Mouse (Mus musculus): ENCODE data around the gene Pdzd11. TPM values are rescaled to one million over a fixed set of nuclear protein-coding genes. Genes with fewer than 3 reads are reported as not detected.
A peak's percentile ranks its signal among the peaks of the same experiment; 100 is the strongest.

Pdzd11 gene
- polyA plus RNA-seq, 1 experiment from 2014 or later = 134 TPM

GRCm38 (mm10) chrX:100618488-100618887 is 7.9 kb downstream of the Pdzd11 start:
- H3K4me2 ChIP-seq (ENCODE audit: low read depth) = no peak overlapping the region
- no peaks in the 10 kb centered on the region for H3K27me3 ChIP-seq (ENCODE audit: control insufficient read depth, insufficient read depth, low read length)
- no peaks in the 10 kb centered on the region for H3K4me1 ChIP-seq (ENCODE audit: control insufficient read depth, insufficient read depth, low read length)
- H3K27ac ChIP-seq (ENCODE audit: low read depth, low read length) = no peak overlapping the region
- H3K9ac ChIP-seq (ENCODE audit: low read length) = no peak overlapping the region
- WGBS = 68% methylated on average over 3 of the region's 3 CpGs
- no peaks in the 10 kb centered on the region for H3K9me3 ChIP-seq (ENCODE audit: control insufficient read depth, low read length)
- H3K36me3 ChIP-seq (ENCODE audit: control insufficient read depth, insufficient read depth, low read length) = no peaks in the 10 kb centered on the region
- DNase-seq (ENCODE audit: low spot score) (no peak), ATAC-seq (ENCODE audit: insufficient read depth, low FRiP score, low TSS enrichment) (no peak)
- no peak overlapping the region for H3K4me3 ChIP-seq (ENCODE audit: low read depth, low read length)

- no peak within 1 kb of the TSS for H3K4me3 ChIP-seq (ENCODE audit: low read depth, low read length)
- H3K27me3 ChIP-seq (ENCODE audit: control insufficient read depth, insufficient read depth, low read length) = no peaks in the 10 kb centered on the region
- H3K9ac ChIP-seq (ENCODE audit: low read length) = no peak within 1 kb of the TSS
- WGBS = 88% methylated on average over 1 of the region's 1 CpGs
- H3K27ac ChIP-seq (ENCODE audit: low read depth, low read length) = no peak within 1 kb of the TSS
- ATAC-seq (ENCODE audit: insufficient read depth, low FRiP score, low TSS enrichment) (no peak), DNase-seq (ENCODE audit: low spot score) (no peak)
- H3K4me1 ChIP-seq (ENCODE audit: control insufficient read depth, insufficient read depth, low read length) = no peaks in the 10 kb centered on the region
- H3K36me3 ChIP-seq (ENCODE audit: control insufficient read depth, insufficient read depth, low read length) = no peaks in the 10 kb centered on the region
- no peak within 1 kb of the TSS for H3K4me2 ChIP-seq (ENCODE audit: low read depth)
- H3K9me3 ChIP-seq (ENCODE audit: control insufficient read depth, low read length) = no peaks in the 10 kb centered on the region
These were observed 21.1 kb downstream of the Pdzd11 start, which contains the start of gene Arr3 for GRCm38 (mm10) chrX:100605314-100605713. TSS of gene Arr3 (plus strand) at chrX:100605497.

DNA sequence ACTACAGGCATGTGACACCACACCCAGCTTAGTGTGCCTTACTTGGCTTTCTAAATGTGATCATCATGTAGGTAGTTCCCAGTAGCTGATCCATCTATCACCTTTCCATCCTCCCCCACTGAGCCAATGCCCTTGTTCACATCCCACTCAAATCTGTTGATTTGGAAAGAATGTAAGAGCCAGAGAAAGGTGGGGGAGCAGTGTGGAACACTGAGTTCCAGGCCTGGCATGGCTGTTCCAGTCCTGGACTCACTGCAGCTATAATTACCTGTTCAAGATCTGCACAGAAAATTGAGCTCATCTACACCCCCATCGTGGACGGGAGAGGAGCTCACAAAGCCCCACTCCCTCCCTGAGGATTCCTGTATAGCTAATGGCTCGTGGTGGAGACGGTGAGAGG is 26.6 kb downstream of the Pdzd11 start:
- no peaks in the 10 kb centered on the region for H3K9me3 ChIP-seq (ENCODE audit: control insufficient read depth, low read length)
- no peak overlapping the region for H3K4me3 ChIP-seq (ENCODE audit: low read depth, low read length)
- H3K27me3 ChIP-seq (ENCODE audit: control insufficient read depth, insufficient read depth, low read length) = no peaks in the 10 kb centered on the region
- WGBS = 76% methylated on average over 4 of the region's 4 CpGs
- no peak overlapping the region for H3K9ac ChIP-seq (ENCODE audit: low read length)
- H3K27ac ChIP-seq (ENCODE audit: low read depth, low read length) = no peak overlapping the region
- H3K4me2 ChIP-seq (ENCODE audit: low read depth) = no peak overlapping the region
- no peaks in the 10 kb centered on the region for H3K36me3 ChIP-seq (ENCODE audit: control insufficient read depth, insufficient read depth, low read length)
- ATAC-seq (ENCODE audit: insufficient read depth, low FRiP score, low TSS enrichment) (no peak), DNase-seq (ENCODE audit: low spot score) (no peak)
- no peaks in the 10 kb centered on the region for H3K4me1 ChIP-seq (ENCODE audit: control insufficient read depth, insufficient read depth, low read length)

- Histone ChIP-seq H3K9me3 (ENCODE audit: control insufficient read depth, low read length) (no peaks in the 10 kb centered on the region), H3K36me3 (ENCODE audit: control insufficient read depth, insufficient read depth, low read length) (no peaks in the 10 kb centered on the region), H3K27ac (ENCODE audit: low read depth, low read length) (no peak overlapping the region), H3K4me2 (ENCODE audit: low read depth) (no peak overlapping the region), H3K9ac (ENCODE audit: low read length) (no peak overlapping the region), H3K4me3 (ENCODE audit: low read depth, low read length) (no peak overlapping the region), H3K4me1 (ENCODE audit: control insufficient read depth, insufficient read depth, low read length) (no peaks in the 10 kb centered on the region), H3K27me3 (ENCODE audit: control insufficient read depth, insufficient read depth, low read length) (no peaks in the 10 kb centered on the region)
- DNase-seq (ENCODE audit: low spot score) (peak; percentile 48), ATAC-seq (ENCODE audit: insufficient read depth, low FRiP score, low TSS enrichment) (no peak)
- 25% methylated on average over 5 of the region's 5 CpGs for WGBS
These were observed 28.9 kb downstream of the Pdzd11 start for GRCm38 (mm10) chrX:100597439-100597838.

DNA sequence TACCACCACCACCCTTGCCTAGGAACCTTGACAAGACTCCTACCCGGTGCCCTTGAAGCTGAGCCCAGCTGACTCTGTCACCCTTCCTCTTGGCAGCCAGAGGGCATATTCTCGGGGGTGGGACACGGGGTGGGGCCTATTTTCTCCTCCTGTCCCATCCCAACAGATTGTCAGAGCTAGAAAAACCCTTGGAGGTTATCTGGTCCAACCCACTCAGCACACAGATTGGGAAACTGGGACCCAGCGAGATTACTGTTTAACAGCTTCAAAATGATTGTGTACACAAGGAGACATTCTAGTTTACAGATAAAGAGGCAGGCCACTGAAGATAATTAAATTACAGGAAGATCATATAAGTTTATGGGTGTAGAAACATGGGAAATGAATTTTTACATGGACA is 31.6 kb downstream of the Pdzd11 start, which contains the start of gene P2ry4:
P2ry4 (minus strand) TSS at position 79 of the 400 bp plus-strand sequence.
- H3K4me3 ChIP-seq (ENCODE audit: low read depth, low read length) = no peak within 1 kb of the TSS
- no peaks in the 10 kb centered on the region for H3K4me1 ChIP-seq (ENCODE audit: control insufficient read depth, insufficient read depth, low read length)
- no peak within 1 kb of the TSS for H3K27ac ChIP-seq (ENCODE audit: low read depth, low read length)
- no peak within 1 kb of the TSS for H3K4me2 ChIP-seq (ENCODE audit: low read depth)
- no peaks in the 10 kb centered on the region for H3K27me3 ChIP-seq (ENCODE audit: control insufficient read depth, insufficient read depth, low read length)
- no peaks in the 10 kb centered on the region for H3K9me3 ChIP-seq (ENCODE audit: control insufficient read depth, low read length)
- no peak for DNase-seq (ENCODE audit: low spot score)
- WGBS = 70% methylated on average over 4 of the region's 4 CpGs
- no peaks in the 10 kb centered on the region for H3K36me3 ChIP-seq (ENCODE audit: control insufficient read depth, insufficient read depth, low read length)
- no peak within 1 kb of the TSS for H3K9ac ChIP-seq (ENCODE audit: low read length)
- ATAC-seq (ENCODE audit: insufficient read depth, low FRiP score, low TSS enrichment) = no peak

Other genes starting within 250 kb of the Pdzd11 start
- not detected in 2 replicates for gene Otud6a, start 197.6 kb downstream of the Pdzd11 start, polyA plus RNA-seq (2014; fragmentation: Nextera tagmentation; extraction: Ambion mirVana)
- 0.53 and 0.73 TPM in 2 replicates for gene Awat2, start 183.9 kb downstream of the Pdzd11 start, polyA plus RNA-seq (2014; fragmentation: Nextera tagmentation; extraction: Ambion mirVana)
- 39.8 and 44.8 TPM in 2 replicates for gene Igbp1, start 132.3 kb downstream of the Pdzd11 start, polyA plus RNA-seq (2014; fragmentation: Nextera tagmentation; extraction: Ambion mirVana)
- not detected in 2 replicates for gene Dgat2l6, start 101.7 kb downstream of the Pdzd11 start, polyA plus RNA-seq (2014; fragmentation: Nextera tagmentation; extraction: Ambion mirVana)
- not detected in 2 replicates for gene Awat1, start 54.3 kb downstream of the Pdzd11 start, polyA plus RNA-seq (2014; fragmentation: Nextera tagmentation; extraction: Ambion mirVana)
- not detected in 2 replicates for gene P2ry4, start 31.7 kb downstream of the Pdzd11 start, polyA plus RNA-seq (2014; fragmentation: Nextera tagmentation; extraction: Ambion mirVana)
- gene Arr3, start 21.1 kb downstream of the Pdzd11 start, polyA plus RNA-seq (2014; fragmentation: Nextera tagmentation; extraction: Ambion mirVana) = not detected in 2 replicates
- gene Kif4, start 831 bp downstream of the Pdzd11 start, polyA plus RNA-seq (2014; fragmentation: Nextera tagmentation; extraction: Ambion mirVana) = 42.1 and 42.3 TPM in 2 replicates
- 7.0 and 8.0 TPM in 2 replicates for gene Gdpd2, start 103.3 kb upstream of the Pdzd11 start, polyA plus RNA-seq (2014; fragmentation: Nextera tagmentation; extraction: Ambion mirVana)
- 4.8 and 5.1 TPM in 2 replicates for gene Dlg3, start 141.2 kb upstream of the Pdzd11 start, polyA plus RNA-seq (2014; fragmentation: Nextera tagmentation; extraction: Ambion mirVana)